ENCODE assay signal across 20 mouse cellular contexts in genomic region chr12:41526688-41527087, GRCm38 (mm10).
"Had no signal": no experiment of that assay in that cellular context is flagged by ENCODE, and none has a peak within 500 bp of the region (broad histone marks: within the 10 kb centered on the region; RNA-seq: fewer than 3 reads in every experiment).

No protein-coding gene starts in this region.

- H3K4me1 ChIP-seq: liver, embryonic 13.5 days; liver, embryonic 15.5 days; lung, embryonic 15.5 days; megakaryocyte, embryonic 14.5 days; midbrain, embryonic 15.5 days; neural tube, embryonic 12.5 days had no signal

- H3K9ac ChIP-seq: liver, embryonic 13.5 days; liver, embryonic 15.5 days; liver, postnatal 0 days; lung, embryonic 15.5 days; midbrain, embryonic 12.5 days; midbrain, embryonic 15.5 days; neural tube, embryonic 12.5 days had no signal

- H3K27ac ChIP-seq: liver, embryonic 13.5 days; liver, embryonic 15.5 days; lung, embryonic 15.5 days; macrophage; midbrain, embryonic 12.5 days; midbrain, embryonic 15.5 days; neural tube, embryonic 12.5 days had no signal

- H3K4me3 ChIP-seq: liver, embryonic 13.5 days; liver, embryonic 15.5 days; lung, embryonic 15.5 days; megakaryocyte, embryonic 14.5 days; midbrain, embryonic 12.5 days; midbrain, embryonic 15.5 days; neural tube, embryonic 12.5 days had no signal

- DNase-seq: liver, embryonic 13.5 days; liver, postnatal 0 days; lung, adult 2 months; lung, postnatal 14 days; lung, postnatal 36 days; right cerebral cortex, adult 18-20 months; right cerebral cortex, postnatal 25 days; right cerebral cortex, postnatal 4 days; spleen, adult 18-20 months; thymus, adult 18-20 months; thymus, postnatal 14 days; thymus, postnatal 36 days had no signal

- H3K4me2 ChIP-seq: liver, embryonic 13.5 days; liver, embryonic 15.5 days; lung, embryonic 15.5 days; midbrain, embryonic 12.5 days; midbrain, embryonic 15.5 days; neural tube, embryonic 12.5 days had no signal

- ATAC-seq: liver, postnatal 0 days; lung, postnatal 0 days; midbrain, embryonic 15.5 days had no signal

- H3K9me3 ChIP-seq: liver, embryonic 13.5 days; liver, embryonic 15.5 days; lung, embryonic 15.5 days; megakaryocyte, embryonic 14.5 days; midbrain, embryonic 12.5 days; midbrain, embryonic 15.5 days; neural tube, embryonic 12.5 days had no signal

- H3K27me3 ChIP-seq: liver, embryonic 13.5 days; liver, embryonic 15.5 days; lung, embryonic 15.5 days; megakaryocyte, embryonic 14.5 days; midbrain, embryonic 12.5 days; midbrain, embryonic 15.5 days; neural tube, embryonic 12.5 days had no signal

- H3K36me3 ChIP-seq: liver, embryonic 13.5 days; liver, embryonic 15.5 days; lung, embryonic 15.5 days; midbrain, embryonic 12.5 days; midbrain, embryonic 15.5 days; neural tube, embryonic 12.5 days had no signal
